Mouse (Mus musculus) midbrain, postnatal 0 days (tissue): ENCODE data around the gene Snx17. TPM values are rescaled to one million over a fixed set of nuclear protein-coding genes. Genes with fewer than 3 reads are reported as not detected.

Source experiments
- ATAC-seq: fragments of 200-750 bp; cut with Nextera tagmentation; 2 replicates; pipeline ENCODE4 v1.8.0; 2017; ENCODE audit warnings: moderate number of reproducible peaks, mild to moderate bottlenecking, moderate TSS enrichment, moderate library complexity; ENCODE audit not compliant: low FRiP score
- DNase-seq: peaks from one replicate; pipeline ENCODE4 v3.0.0-alpha.2; 2015; ENCODE audit warnings: low spot score
- H3K27ac ChIP-seq: fragments of 300-500 bp; sonication (generic); 2 replicates; pipeline ENCODE4 v1.5.1; 2014; ENCODE audit warnings: low read depth, mild to moderate bottlenecking, low read length, mixed read lengths
- H3K27me3 ChIP-seq: fragments of 300-500 bp; sonication (generic); 2 replicates; pipeline ENCODE4 v1.6.1; 2014; ENCODE audit warnings: low read length, control low read depth, mixed read lengths; ENCODE audit not compliant: insufficient read depth
- H3K36me3 ChIP-seq: fragments of 300-500 bp; sonication (generic); 2 replicates; pipeline ENCODE4 v1.6.1; 2014; ENCODE audit warnings: low read length, control low read depth, mixed read lengths; ENCODE audit not compliant: insufficient read depth
- H3K4me1 ChIP-seq: fragments of 300-500 bp; sonication (generic); 2 replicates; pipeline ENCODE4 v1.6.1; 2014; ENCODE audit warnings: mild to moderate bottlenecking, control low read depth, antibody characterized with exemption, low read length, mixed read lengths; ENCODE audit not compliant: insufficient read depth
- H3K4me2 ChIP-seq: fragments of 300-500 bp; sonication (generic); 2 replicates; pipeline ENCODE4 v1.6.1; 2014; ENCODE audit warnings: low read depth, mild to moderate bottlenecking, low read length, mixed read lengths; ENCODE audit not compliant: poor library complexity, severe bottlenecking
- H3K4me3 ChIP-seq: fragments of 300-500 bp; sonication (generic); 2 replicates; pipeline ENCODE4 v1.5.1; 2014; ENCODE audit warnings: low read depth, mild to moderate bottlenecking, low read length, moderate library complexity
- H3K9ac ChIP-seq: fragments of 300-500 bp; sonication (generic); replicated peaks from 2 replicates; pipeline ENCODE4 v1.6.1; 2014; ENCODE audit warnings: mild to moderate bottlenecking, low read length, moderate library complexity, mixed read lengths; ENCODE audit not compliant: poor library complexity, severe bottlenecking
- H3K9me3 ChIP-seq: fragments of 300-500 bp; sonication (generic); 2 replicates; pipeline ENCODE4 v1.6.1; 2016; ENCODE audit warnings: low read length, control low read depth
- CTCF ChIP-seq: IDR thresholded peaks from 2 replicates; pipeline ENCODE4 v1.5.1; 2016; ENCODE audit warnings: antibody characterized with exemption, mild to moderate bottlenecking
- WGBS: fragments of 180-500 bp; shearing (Covaris S2); extraction: QIAGEN DNeasy Blood & Tissue Kit; methylation state at CpG from one replicate; pipeline ENCODE4 v1.1.7; 2014; 5-methylcytosine and 5-hydroxymethylcytosine counted together
- polyA plus RNA-seq: library from polyadenylated mRNA; unstranded; fragments of >200 nt; fragmentation: Nextera tagmentation; extraction: Ambion mirVana; gene quantifications from 2 replicates; pipeline ENCODE4 v1.2.1, GENCODE M21; 2015
- total RNA-seq: library from RNA; depleted of rRNA; stranded (reverse); fragments of >200 nt; gene quantifications from 2 replicates; pipeline ENCODE4 v1.2.3, GENCODE M21; 2014; rRNA removed

The Snx17 gene
- total and polyA plus RNA-seq, 2 experiments from 2014 or later, result 95.2 to 103 TPM

GRCm38 (mm10) chr5:31222696-31223095 is 29.7 kb downstream of the Snx17 start:
- Histone ChIP-seq H3K9me3 (no peaks in the 10 kb centered on the region), H3K4me3 (no peak overlapping the region), H3K36me3 (no peaks in the 10 kb centered on the region), H3K9ac (no peak overlapping the region), H3K4me2 (no peak overlapping the region), H3K27ac (no peak overlapping the region), H3K4me1 (no peaks in the 10 kb centered on the region), H3K27me3 (no peaks in the 10 kb centered on the region)
- no peak for ATAC-seq
- no peak for DNase-seq
- 95% methylated on average over 9 of the region's 9 CpGs for WGBS
- no peak for TF ChIP-seq CTCF

- Histone ChIP-seq H3K36me3 (no peaks in the 10 kb centered on the region), H3K9ac (no peak overlapping the region), H3K4me2 (no peak overlapping the region), H3K27ac (no peak overlapping the region), H3K4me1 (no peaks in the 10 kb centered on the region), H3K9me3 (no peaks in the 10 kb centered on the region), H3K4me3 (no peak overlapping the region), H3K27me3 (no peaks in the 10 kb centered on the region)
- 56% methylated on average over 1 of the region's 1 CpGs for WGBS
- no peak for TF ChIP-seq CTCF
- no peak for DNase-seq
- no peak for ATAC-seq
These were observed 33.6 kb downstream of the Snx17 start for GRCm38 (mm10) chr5:31226641-31227040.

- no peak; the same call in 1 of the 2 replicates for TF ChIP-seq CTCF
- peak; percentile 98 for DNase-seq
- 0 out of 2 replicates have a peak, but pooled peaks cover 4% of the 10 kb centered on the region for H3K9me3 ChIP-seq
- H3K4me1 ChIP-seq, result 0 out of 2 replicates have a peak, but pooled peaks cover 5% of the 10 kb centered on the region
- ATAC-seq, result peak; percentile 99
- peak within 1 kb of the TSS; percentile 59 for H3K4me2 ChIP-seq
- H3K27ac ChIP-seq, result peak within 1 kb of the TSS; percentile 93
- H3K36me3 ChIP-seq, result peaks cover 18% of the 10 kb centered on the region
- H3K27me3 ChIP-seq, result no peaks in the 10 kb centered on the region
- H3K4me3 ChIP-seq, result peak within 1 kb of the TSS; percentile 93
- WGBS, result under 1% methylated on average over 55 of the region's 103 CpGs
- peak within 1 kb of the TSS; percentile 97 for H3K9ac ChIP-seq
These were observed 47.9 kb downstream of the Snx17 start, which contains the start of the genes Nrbp1 and Gm9970 for GRCm38 (mm10) chr5:31240637-31241521. Nrbp1 (plus strand) TSS chr5:31240864. Gm9970 (minus strand) TSS chr5:31241232.

- H3K9me3 ChIP-seq, result no peaks in the 10 kb centered on the region
- no peaks in the 10 kb centered on the region for H3K27me3 ChIP-seq
- peaks cover 25% of the 10 kb centered on the region for H3K36me3 ChIP-seq
- H3K9ac ChIP-seq, result peak overlapping the region; percentile 97
- DNase-seq (no peak), ATAC-seq (no peak)
- WGBS, result 0% methylated on average over 13 of the region's 13 CpGs
- peak overlapping the region; percentile 59 for H3K4me2 ChIP-seq
- TF ChIP-seq CTCF, result no peak
- peak overlapping the region; percentile 93 for H3K4me3 ChIP-seq
- H3K27ac ChIP-seq, result peak overlapping the region; percentile 93
- H3K4me1 ChIP-seq, result 0 out of 2 replicates have a peak, but pooled peaks cover 5% of the 10 kb centered on the region
These were observed 48.6 kb downstream of the Snx17 start for GRCm38 (mm10) chr5:31241522-31242034.

- Histone ChIP-seq H3K36me3 (peaks cover 31% of the 10 kb centered on the region), H3K4me1 (0 out of 2 replicates have a peak, but pooled peaks cover 5% of the 10 kb centered on the region), H3K4me2 (peak overlapping the region; percentile 59), H3K27ac (peak overlapping the region; percentile 93; the same call in 1 of the 2 replicates), H3K9me3 (no peaks in the 10 kb centered on the region), H3K27me3 (no peaks in the 10 kb centered on the region), H3K4me3 (peak overlapping the region; percentile 93), H3K9ac (peak overlapping the region; percentile 97; the same call in 1 of the 2 replicates)
- ATAC-seq (no peak), DNase-seq (no peak)
- no peak for TF ChIP-seq CTCF
- WGBS, result 21% methylated on average over 10 of the region's 10 CpGs
These were observed 49.2 kb downstream of the Snx17 start for GRCm38 (mm10) chr5:31242191-31242590.

Other genes starting within 250 kb of the Snx17 start
- gene Cgref1, start 247.6 kb upstream of the Snx17 start, total RNA-seq, result 162 and 185 TPM in 2 replicates
- gene Cgref1, start 247.6 kb upstream of the Snx17 start, polyA plus RNA-seq, result 108 TPM in 2 replicates
- 37.6 and 37.7 TPM in 2 replicates for gene Preb, start 232.9 kb upstream of the Snx17 start, total RNA-seq
- 89.6 and 101 TPM in 2 replicates for gene Preb, start 232.9 kb upstream of the Snx17 start, polyA plus RNA-seq
- 0.05 TPM in 1 of 2 replicates, not detected in the other for gene Tcf23, start 224.6 kb upstream of the Snx17 start, total RNA-seq
- 0.07 and 0.09 TPM in 2 replicates for gene Tcf23, start 224.6 kb upstream of the Snx17 start, polyA plus RNA-seq
- 138 and 155 TPM in 2 replicates for gene Atraid, start 144.9 kb upstream of the Snx17 start, total RNA-seq
- 235 and 243 TPM in 2 replicates for gene Atraid, start 144.9 kb upstream of the Snx17 start, polyA plus RNA-seq
- gene Slc5a6, start 144.3 kb upstream of the Snx17 start, total RNA-seq, result 43.8 and 44.9 TPM in 2 replicates
- gene Slc5a6, start 144.3 kb upstream of the Snx17 start, polyA plus RNA-seq, result 32.3 and 33.0 TPM in 2 replicates
- 39.5 and 44.8 TPM in 2 replicates for gene Cad, start 138.4 kb upstream of the Snx17 start, total RNA-seq
- 6.7 and 7.8 TPM in 2 replicates for gene Cad, start 138.4 kb upstream of the Snx17 start, polyA plus RNA-seq
- not detected in 2 replicates for gene Dnajc5g, start 86.9 kb upstream of the Snx17 start, total RNA-seq
- gene Dnajc5g, start 86.9 kb upstream of the Snx17 start, polyA plus RNA-seq, result not detected in 2 replicates
- gene Slc30a3, start 85.0 kb upstream of the Snx17 start, total RNA-seq, result 19.3 and 24.1 TPM in 2 replicates
- gene Slc30a3, start 85.0 kb upstream of the Snx17 start, polyA plus RNA-seq, result 14.0 and 20.6 TPM in 2 replicates
- 0.33 TPM in 1 of 2 replicates, not detected in the other for gene Trim54, start 76.5 kb upstream of the Snx17 start, total RNA-seq
- gene Trim54, start 76.5 kb upstream of the Snx17 start, polyA plus RNA-seq, result not detected in 2 replicates
- not detected in 2 replicates for gene Ucn, start 54.4 kb upstream of the Snx17 start, total RNA-seq
- gene Ucn, start 54.4 kb upstream of the Snx17 start, polyA plus RNA-seq, result not detected in 2 replicates
- 42.5 and 65.5 TPM in 2 replicates for gene Mpv17, start 39.0 kb upstream of the Snx17 start, total RNA-seq
- gene Mpv17, start 39.0 kb upstream of the Snx17 start, polyA plus RNA-seq, result 38.8 and 41.8 TPM in 2 replicates
- 3.1 and 4.3 TPM in 2 replicates for gene Gm29609, start 13.3 kb upstream of the Snx17 start, total RNA-seq
- gene Gm29609, start 13.3 kb upstream of the Snx17 start, polyA plus RNA-seq, result 1.9 and 2.2 TPM in 2 replicates
- gene Gtf3c2, start 13.1 kb upstream of the Snx17 start, total RNA-seq, result 45.2 and 46.4 TPM in 2 replicates
- gene Gtf3c2, start 13.1 kb upstream of the Snx17 start, polyA plus RNA-seq, result 46.1 and 49.0 TPM in 2 replicates
- 29.7 and 34.0 TPM in 2 replicates for gene Eif2b4, start 203 bp downstream of the Snx17 start, total RNA-seq
- gene Eif2b4, start 203 bp downstream of the Snx17 start, polyA plus RNA-seq, result 84.3 and 93.4 TPM in 2 replicates
- 6.4 and 10.9 TPM in 2 replicates for gene Zfp513, start 9.1 kb downstream of the Snx17 start, total RNA-seq
- gene Zfp513, start 9.1 kb downstream of the Snx17 start, polyA plus RNA-seq, result 11.1 and 13.0 TPM in 2 replicates
- 87.0 and 95.6 TPM in 2 replicates for gene Ppm1g, start 27.5 kb downstream of the Snx17 start, total RNA-seq
- 170 and 183 TPM in 2 replicates for gene Ppm1g, start 27.5 kb downstream of the Snx17 start, polyA plus RNA-seq
- 120 and 126 TPM in 2 replicates for gene Nrbp1, start 47.6 kb downstream of the Snx17 start, total RNA-seq
- 138 and 149 TPM in 2 replicates for gene Nrbp1, start 47.6 kb downstream of the Snx17 start, polyA plus RNA-seq
- gene Gm9970, start 48.0 kb downstream of the Snx17 start, total RNA-seq, result not detected in 2 replicates
- 0.34 and 0.93 TPM in 2 replicates for gene Gm9970, start 48.0 kb downstream of the Snx17 start, polyA plus RNA-seq
- 1.2 and 2.5 TPM in 2 replicates for gene Krtcap3, start 58.5 kb downstream of the Snx17 start, total RNA-seq
- gene Krtcap3, start 58.5 kb downstream of the Snx17 start, polyA plus RNA-seq, result 1.5 and 3.4 TPM in 2 replicates
- gene Ift172, start 97.9 kb downstream of the Snx17 start, total RNA-seq, result 28.2 and 45.8 TPM in 2 replicates
- 16.5 and 17.7 TPM in 2 replicates for gene Ift172, start 97.9 kb downstream of the Snx17 start, polyA plus RNA-seq
- 155 and 188 TPM in 2 replicates for gene Fndc4, start 102.9 kb downstream of the Snx17 start, total RNA-seq
- gene Fndc4, start 102.9 kb downstream of the Snx17 start, polyA plus RNA-seq, result 103 and 118 TPM in 2 replicates
- 0.42 and 1.2 TPM in 2 replicates for gene Gckr, start 104.2 kb downstream of the Snx17 start, total RNA-seq
- gene Gckr, start 104.2 kb downstream of the Snx17 start, polyA plus RNA-seq, result 0.85 and 1.0 TPM in 2 replicates